Mouse (Mus musculus) kidney, postnatal 4 days (tissue): Measurements from ENCODE around the gene Sulf2.

Experiments
- DNase-seq, 2 experiments: peaks; one replicate each; pipeline ENCODE4 v3.0.0; 2021; ENCODE audit warnings: mixed read lengths in 2 of 2

The Sulf2 gene

DNA sequence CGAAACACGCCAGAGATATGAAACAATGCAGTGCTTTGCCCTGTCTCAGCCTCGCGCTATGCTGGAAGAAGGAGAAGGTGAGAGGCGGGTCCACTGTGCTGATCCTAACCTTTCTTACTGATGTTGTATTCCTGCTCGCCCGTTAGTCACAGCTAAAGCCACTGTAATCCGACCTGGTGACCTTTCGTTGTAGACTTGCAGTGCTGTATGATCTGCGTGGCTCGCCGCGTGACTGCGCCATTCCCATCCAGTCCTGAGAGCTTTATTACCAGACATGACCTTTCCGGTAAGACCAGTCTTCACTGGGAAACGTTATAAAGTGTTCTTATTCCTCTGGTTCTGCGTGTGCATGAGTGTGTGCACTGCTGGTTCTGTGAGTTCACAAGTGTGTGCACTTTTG lies 104.0 kb downstream of the Sulf2 start:
- DNase-seq, result no peak

GRCm38 (mm10) chr2:166048852-166049251 lies 106.6 kb downstream of the Sulf2 start:
- no peak for DNase-seq

GRCm38 (mm10) chr2:166047931-166048330 lies 107.5 kb downstream of the Sulf2 start:
- DNase-seq, result no peak

GRCm38 (mm10) chr2:166045549-166046501 lies 109.6 kb downstream of the Sulf2 start:
- peak; percentile 43 to 56 for DNase-seq

DNA sequence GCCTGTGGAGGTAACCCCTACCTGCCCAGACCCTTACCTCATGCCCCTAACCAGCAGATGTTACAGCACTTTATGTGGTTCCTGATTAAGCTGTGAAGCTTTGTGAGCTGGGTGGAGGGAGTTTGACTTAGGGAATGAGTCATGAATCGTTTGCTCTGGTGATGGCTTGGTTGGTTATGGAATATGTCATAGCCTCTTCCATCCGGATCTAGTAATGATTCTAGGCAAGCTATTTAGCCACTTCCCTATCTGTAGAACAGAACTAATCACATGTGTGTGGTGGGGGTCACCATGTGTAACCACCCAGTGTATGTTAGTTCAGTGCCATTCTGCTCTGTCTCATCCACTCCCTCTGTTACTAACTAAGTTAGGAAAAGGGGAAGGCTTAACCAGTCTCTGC lies 110.5 kb downstream of the Sulf2 start:
- DNase-seq, result no peak

DNA sequence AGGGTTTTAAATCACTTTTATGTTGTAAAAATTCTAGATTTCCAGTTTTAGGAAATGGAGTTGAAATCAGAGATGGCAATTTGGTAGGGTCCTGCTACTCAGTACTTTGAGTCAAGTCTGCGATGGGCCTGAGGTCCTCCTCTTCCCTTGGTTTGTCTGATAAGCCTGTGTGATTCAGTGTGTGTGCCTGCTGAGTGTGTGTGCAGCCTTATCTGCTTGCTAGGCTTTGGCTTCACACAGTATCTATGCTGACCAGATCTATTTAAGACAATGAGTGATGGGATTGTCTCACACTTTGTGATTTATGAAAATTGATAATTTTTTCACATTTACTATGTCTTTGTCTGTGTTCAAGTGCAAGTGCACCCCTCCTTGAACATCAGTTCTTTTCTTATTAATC lies 112.9 kb downstream of the Sulf2 start:
- no peak for DNase-seq

- DNase-seq, result no peak
Measured at GRCm38 (mm10) chr2:166039681-166040080, 115.8 kb downstream of the Sulf2 start.

DNA sequence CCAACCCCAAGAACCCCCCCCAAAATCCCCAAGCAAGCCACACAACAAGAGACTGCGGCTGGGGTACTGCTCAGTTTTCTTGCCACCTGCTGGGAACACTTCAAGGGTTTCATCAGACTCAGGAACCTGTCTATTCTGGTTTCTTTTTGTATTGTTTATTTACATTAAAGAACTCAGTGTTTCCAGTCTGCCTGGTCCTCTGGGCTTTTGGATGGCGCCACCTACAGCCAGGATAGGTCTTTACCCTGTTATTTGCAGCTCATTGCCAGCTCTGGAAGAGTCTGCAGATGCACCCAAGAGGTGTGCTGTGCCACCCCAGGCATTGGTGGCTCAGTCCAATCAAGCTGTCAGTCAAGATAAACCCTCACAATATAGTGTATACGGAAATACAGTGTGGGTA lies 119.7 kb downstream of the Sulf2 start:
- peak; percentile 75 to 81 for DNase-seq

DNA sequence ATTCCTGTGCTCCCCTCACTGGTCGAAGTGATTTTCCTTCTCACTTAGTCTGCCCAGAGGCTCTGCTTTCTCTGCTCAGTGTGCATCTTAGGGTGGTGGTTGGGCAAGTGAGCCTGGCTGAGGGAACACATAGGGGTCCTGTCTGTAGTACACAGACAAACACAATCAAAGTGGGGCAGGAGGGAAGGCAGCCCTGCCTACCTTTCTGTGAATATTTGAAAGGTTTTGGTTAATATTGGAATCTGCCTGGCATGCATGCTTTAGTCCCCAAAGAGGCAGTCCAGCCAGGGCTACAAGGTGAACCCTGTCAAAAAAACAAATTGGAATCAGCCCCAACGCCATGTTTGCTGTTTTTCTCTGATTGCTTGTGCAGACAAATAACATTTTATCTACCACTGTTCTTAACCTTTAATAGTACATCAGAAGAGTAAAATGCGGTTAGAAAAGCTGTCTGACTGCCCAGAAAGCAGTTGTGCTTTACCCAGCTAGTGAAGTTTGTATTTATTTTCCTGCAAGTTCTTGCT lies 120.4 kb downstream of the Sulf2 start:
- DNase-seq, result peak in 1 of 2 experiments; percentile 30

GRCm38 (mm10) chr2:166032628-166033027 lies 122.8 kb downstream of the Sulf2 start:
- DNase-seq, result no peak

GRCm38 (mm10) chr2:166031120-166031929 lies 124.1 kb downstream of the Sulf2 start:
- DNase-seq, result peak; percentile 76 to 85

DNA sequence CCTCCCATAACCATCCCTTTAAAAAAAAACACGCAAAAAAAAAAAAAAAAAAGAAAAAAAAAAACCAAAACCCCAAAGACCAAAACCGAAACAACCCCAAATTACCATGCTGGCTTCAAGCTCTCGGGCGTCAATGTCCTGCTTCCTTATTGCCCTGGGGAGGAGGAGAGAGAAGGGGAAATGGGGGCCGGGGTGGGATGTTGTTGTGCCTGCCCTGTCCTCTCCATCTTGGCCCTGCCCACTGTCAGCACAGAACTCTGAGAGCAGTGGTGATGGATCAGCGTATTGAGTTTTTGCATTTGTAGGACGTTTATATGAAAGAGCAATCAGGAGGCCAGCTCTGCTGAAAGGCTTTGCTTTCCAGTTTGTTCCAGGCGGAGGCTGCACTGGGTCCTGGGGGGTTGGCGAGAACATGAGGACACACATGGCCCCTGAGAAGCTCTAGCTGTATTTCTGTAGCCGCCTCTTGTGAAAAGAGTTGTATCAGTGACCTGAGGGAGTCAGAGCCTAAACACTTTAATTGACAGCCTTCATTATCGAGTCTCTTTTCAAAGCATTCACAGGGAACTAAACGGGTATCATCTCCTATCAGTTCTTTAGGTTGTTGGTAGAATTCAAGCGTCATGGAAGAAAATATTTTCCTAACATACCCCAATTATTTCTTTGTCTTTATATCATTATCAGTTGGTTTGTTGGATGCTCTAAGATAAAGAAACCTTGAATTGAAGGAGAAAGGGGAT lies 125.0 kb downstream of the Sulf2 start:
- peak; percentile 40 to 64 for DNase-seq

DNA sequence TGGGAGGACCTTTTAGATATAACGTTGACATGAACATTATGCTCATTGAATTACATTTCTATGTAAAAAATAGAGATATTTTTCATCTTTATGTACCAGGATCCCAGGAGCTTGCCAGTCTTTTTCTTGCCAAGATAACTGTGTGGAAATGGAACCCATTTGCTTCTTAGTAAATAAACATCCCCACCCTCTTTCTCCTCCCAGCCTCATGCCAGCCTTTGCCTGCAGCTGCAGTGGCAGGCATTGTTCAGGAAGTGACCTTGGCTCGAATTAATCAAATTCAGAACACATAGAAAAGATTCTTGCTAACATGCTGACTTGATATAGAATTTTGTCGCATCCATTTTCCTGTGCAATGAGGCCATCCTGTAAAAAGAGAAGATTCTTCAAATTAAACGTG lies 126.2 kb downstream of the Sulf2 start:
- no peak for DNase-seq

- no peak for DNase-seq
Measured at GRCm38 (mm10) chr2:166027834-166028233, 127.6 kb downstream of the Sulf2 start.

DNA sequence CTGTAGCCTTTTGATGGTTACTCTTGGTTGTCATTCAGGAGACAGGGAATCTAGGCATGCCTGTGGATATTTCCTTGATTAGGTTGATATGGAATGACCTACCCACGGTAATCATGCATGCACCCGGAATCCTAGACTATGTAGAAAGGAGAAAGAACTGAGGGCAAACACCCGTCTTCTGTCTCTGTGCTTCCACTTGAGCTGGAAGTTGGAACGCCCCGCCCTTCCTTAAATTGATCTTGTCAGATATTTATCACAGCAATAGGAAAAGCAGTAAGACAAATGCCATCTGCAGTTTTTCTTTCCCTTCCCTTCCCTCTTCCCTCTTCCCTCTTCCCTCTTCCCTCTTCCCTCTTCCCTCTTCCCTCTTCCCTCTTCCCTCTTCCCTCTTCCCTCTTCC lies 129.5 kb downstream of the Sulf2 start:
- DNase-seq, result no peak

DNA sequence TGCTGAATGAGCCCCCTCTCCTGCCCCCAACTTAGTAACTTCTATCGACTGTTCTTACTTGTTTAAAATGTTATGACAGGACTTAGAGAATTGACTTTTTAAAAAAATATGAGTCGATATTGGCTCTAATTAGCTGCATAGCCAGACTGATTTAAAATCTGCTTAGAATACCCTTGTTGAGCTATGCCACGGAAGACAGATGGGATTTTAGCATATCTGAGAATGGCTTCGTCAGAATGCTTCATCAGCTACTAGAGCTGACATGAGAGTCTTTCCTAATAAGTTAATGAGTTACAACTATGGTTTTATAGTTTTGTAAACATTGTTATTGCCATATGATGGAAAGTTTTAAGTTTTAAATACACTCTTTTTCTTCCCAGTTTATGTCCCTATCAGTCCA lies 130.8 kb downstream of the Sulf2 start:
- no peak for DNase-seq

DNA sequence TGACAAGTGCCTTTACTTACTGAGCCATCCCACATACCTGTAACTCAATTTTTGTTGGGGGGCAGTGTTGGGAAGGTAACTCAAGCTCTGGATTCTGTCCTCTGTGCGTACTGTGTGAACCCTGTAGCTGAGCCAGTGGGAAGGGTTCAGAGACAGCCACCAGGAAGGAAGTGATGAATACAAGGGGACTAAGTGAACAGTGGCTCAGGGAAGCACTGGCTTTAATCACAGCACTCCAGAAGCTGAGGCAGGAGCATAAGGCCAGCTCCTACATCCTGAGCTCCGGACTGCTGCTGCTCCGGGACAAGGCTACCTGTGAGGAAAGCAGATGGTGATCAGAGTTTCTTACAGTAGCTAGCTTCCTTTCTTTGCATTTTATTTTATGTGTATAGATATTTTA lies 131.4 kb downstream of the Sulf2 start:
- DNase-seq, result no peak
